Mouse (Mus musculus) bone marrow macrophage, adult 2 months (primary cell): ENCODE measurements around the gene Abcc6. TPM values are rescaled to one million over a fixed set of nuclear protein-coding genes. Genes with fewer than 3 reads are reported as not detected.
A peak's percentile ranks its signal among the peaks of the same experiment; 100 is the strongest.

Experiments used
- H3K27ac ChIP-seq: 2 replicates; pipeline ENCODE4 v1.5.1; 2012; ENCODE audit warnings: low read depth, low read length; ENCODE audit not compliant: insufficient read depth
- H3K4me1 ChIP-seq: 2 replicates; pipeline ENCODE4 v1.6.1; 2012; ENCODE audit warnings: low read length; ENCODE audit not compliant: control insufficient read depth, insufficient read depth
- H3K4me3 ChIP-seq: 2 replicates; pipeline ENCODE4 v1.5.1; 2012; ENCODE audit warnings: mild to moderate bottlenecking, low read length, moderate library complexity; ENCODE audit not compliant: insufficient read depth
- CTCF ChIP-seq: IDR thresholded peaks from 2 replicates; pipeline ENCODE4 v1.5.1; 2012; ENCODE audit warnings: low read depth, mild to moderate bottlenecking, low read length, moderate library complexity
- POLR2A ChIP-seq: IDR thresholded peaks from 2 replicates; pipeline ENCODE4 v1.6.1; 2012; ENCODE audit warnings: mild to moderate bottlenecking, low read depth, low read length, borderline replicate concordance
- polyA plus RNA-seq: library from polyadenylated mRNA; stranded (reverse); fragments of >200 nt; gene quantifications from 2 replicates; pipeline ENCODE4 v1.2.4, GENCODE M21; 2012; ENCODE audit not compliant: missing spikeins, insufficient read depth, insufficient read length

The Abcc6 gene
- polyA plus RNA-seq, 1 experiment, result not detected

DNA sequence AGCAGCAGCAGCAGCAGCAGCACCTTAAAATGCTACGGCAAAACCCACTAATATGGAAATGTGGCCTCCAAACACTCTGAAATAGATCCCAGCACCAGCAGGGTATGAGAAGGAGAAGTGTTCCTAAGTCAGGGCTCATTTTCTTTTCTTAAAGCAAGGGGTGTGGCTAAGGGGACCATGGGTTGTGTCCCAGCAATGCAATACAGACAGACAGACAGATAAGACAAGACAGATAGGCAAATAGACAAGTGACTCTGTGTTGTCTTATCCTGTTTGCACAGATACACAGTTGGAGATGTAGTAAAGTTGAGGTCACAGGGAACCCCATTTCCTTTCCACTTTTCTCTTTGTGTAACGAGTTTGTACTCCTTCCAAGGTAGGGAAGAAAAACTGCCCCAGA lies 973 bp upstream of the Abcc6 start:
- TF ChIP-seq POLR2A (no peak), CTCF (no peak)
- Histone ChIP-seq H3K4me1 (peaks cover 11% of the 10 kb centered on the region), H3K27ac (no peak overlapping the region), H3K4me3 (no peak overlapping the region)

- Histone ChIP-seq H3K4me3 (no peak overlapping the region), H3K4me1 (0 out of 2 replicates have a peak, but pooled peaks cover 2% of the 10 kb centered on the region), H3K27ac (no peak overlapping the region)
- TF ChIP-seq CTCF (no peak), POLR2A (no peak)
These were observed 580 bp downstream of the Abcc6 start for GRCm38 (mm10) chr7:46029299-46030144.

GRCm38 (mm10) chr7:46028681-46029080 lies 1.4 kb downstream of the Abcc6 start:
- no peak overlapping the region for H3K4me3 ChIP-seq
- TF ChIP-seq POLR2A, result no peak
- TF ChIP-seq CTCF, result no peak
- H3K27ac ChIP-seq, result no peak overlapping the region
- H3K4me1 ChIP-seq, result 0 out of 2 replicates have a peak, but pooled peaks cover 2% of the 10 kb centered on the region

DNA sequence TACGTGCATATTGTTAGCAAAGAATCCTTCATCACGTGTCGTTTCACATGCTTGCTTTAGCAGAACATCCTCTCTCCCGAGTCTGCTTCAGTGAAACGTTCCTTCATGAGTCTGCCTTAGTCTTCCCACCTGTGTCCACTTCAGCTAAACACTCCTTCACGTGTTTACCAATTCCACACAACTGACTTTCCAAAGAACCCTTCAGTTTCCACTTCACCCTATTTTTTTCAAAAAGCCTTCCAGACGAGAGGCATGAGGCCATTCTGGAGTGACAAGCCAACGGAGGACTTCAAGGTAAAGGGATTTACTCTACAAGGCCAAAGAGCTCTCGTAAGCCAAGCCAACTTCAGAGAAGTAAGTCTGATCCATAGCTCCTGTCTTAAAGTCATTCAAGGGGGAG lies 4.7 kb downstream of the Abcc6 start:
- TF ChIP-seq POLR2A (no peak), CTCF (no peak)
- no peak overlapping the region for H3K27ac ChIP-seq
- no peak overlapping the region for H3K4me3 ChIP-seq
- H3K4me1 ChIP-seq, result no peaks in the 10 kb centered on the region

- Histone ChIP-seq H3K4me1 (no peaks in the 10 kb centered on the region), H3K27ac (no peak overlapping the region), H3K4me3 (no peak overlapping the region)
- TF ChIP-seq CTCF (no peak), POLR2A (no peak)
These were observed 8.2 kb downstream of the Abcc6 start for GRCm38 (mm10) chr7:46021951-46022350.

DNA sequence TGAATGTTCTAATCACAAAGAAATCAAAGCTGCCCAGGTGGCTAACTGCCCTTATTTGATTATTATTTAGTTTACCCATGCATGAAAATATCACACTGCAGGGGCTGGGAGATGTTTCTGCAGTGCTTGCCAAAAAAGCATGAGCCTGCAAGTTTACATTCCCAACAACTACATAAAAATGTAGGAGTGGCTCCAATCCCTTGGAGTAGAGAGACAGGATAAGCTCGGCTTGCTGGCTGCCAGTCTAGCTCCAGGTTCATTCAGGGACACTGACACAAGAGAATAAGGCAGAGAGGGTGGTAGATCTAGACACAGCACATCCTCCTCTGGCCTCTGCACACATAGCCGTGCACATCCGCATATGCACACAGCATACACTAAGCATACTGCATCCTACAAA lies 10.5 kb downstream of the Abcc6 start:
- Histone ChIP-seq H3K4me1 (no peaks in the 10 kb centered on the region), H3K27ac (no peak overlapping the region), H3K4me3 (no peak overlapping the region)
- TF ChIP-seq POLR2A (no peak), CTCF (no peak)

- no peaks in the 10 kb centered on the region for H3K4me1 ChIP-seq
- TF ChIP-seq POLR2A, result no peak
- no peak for TF ChIP-seq CTCF
- H3K4me3 ChIP-seq, result no peak overlapping the region
- H3K27ac ChIP-seq, result no peak overlapping the region
These were observed 16.7 kb downstream of the Abcc6 start for GRCm38 (mm10) chr7:46013266-46014010.

GRCm38 (mm10) chr7:46012121-46012520 lies 18.0 kb downstream of the Abcc6 start:
- H3K27ac ChIP-seq, result no peak overlapping the region
- TF ChIP-seq CTCF (no peak), POLR2A (no peak)

GRCm38 (mm10) chr7:46009578-46009977 lies 20.5 kb downstream of the Abcc6 start:
- Histone ChIP-seq H3K27ac (no peak overlapping the region), H3K4me3 (no peak overlapping the region)
- 0 out of 2 replicates have a peak, but pooled peaks have one; percentile 23 for TF ChIP-seq CTCF
- TF ChIP-seq POLR2A, result no peak

More at GRCm38 (mm10) chr7:46012121-46012520, 18.0 kb downstream of the Abcc6 start:
- no peaks in the 10 kb centered on the region for H3K4me1 ChIP-seq
- no peak overlapping the region for H3K4me3 ChIP-seq

GRCm38 (mm10) chr7:46002748-46003147 lies 27.4 kb downstream of the Abcc6 start:
- no peak overlapping the region for H3K4me3 ChIP-seq
- no peak for TF ChIP-seq CTCF
- TF ChIP-seq POLR2A, result no peak
- H3K27ac ChIP-seq, result no peak overlapping the region
- no peaks in the 10 kb centered on the region for H3K4me1 ChIP-seq

More at GRCm38 (mm10) chr7:46009578-46009977, 20.5 kb downstream of the Abcc6 start:
- no peaks in the 10 kb centered on the region for H3K4me1 ChIP-seq
